Mouse (Mus musculus) kidney, postnatal 4 days (tissue): ENCODE results near the gene Hmgcr.

Source experiments
- DNase-seq, 2 experiments: peaks; one replicate each; pipeline ENCODE4 v3.0.0; 2021; ENCODE audit warnings: mixed read lengths in 2 of 2

The Hmgcr gene

DNA sequence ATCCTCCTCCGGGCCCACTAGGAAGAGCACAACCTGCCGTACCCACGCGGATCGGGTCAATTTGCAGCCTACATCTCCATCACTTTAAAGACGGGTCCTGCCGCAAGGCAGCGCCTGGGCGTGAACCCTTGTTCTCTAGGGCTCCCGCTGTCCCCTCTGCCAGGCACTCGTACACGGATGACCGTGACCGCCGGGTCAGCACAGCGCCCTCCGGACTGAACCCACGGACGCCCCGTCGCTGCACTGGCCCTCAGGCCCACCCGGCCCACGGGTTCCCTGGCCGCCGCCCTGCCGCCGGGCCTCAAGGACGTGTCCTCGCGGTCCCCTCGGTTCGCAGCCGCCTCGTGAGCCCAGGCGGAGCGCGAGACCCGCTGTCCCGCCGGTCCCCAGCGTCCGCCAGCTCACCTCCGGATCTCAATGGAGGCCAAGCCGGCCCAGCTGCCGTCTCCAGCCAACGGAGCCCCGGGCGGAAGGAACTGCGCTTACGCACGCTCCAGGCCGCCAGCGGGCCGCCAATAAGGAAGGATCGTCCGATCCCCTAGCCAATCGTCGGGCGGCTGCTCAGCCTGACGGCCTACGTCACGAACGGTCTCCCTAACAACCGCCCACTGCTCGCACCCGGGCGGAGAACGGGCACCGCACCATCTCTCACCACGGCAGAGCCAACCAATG is at the start of gene Hmgcr:
Gene Hmgcr (minus strand): TSS at position 531 of the 672 bp plus-strand sequence.
- DNase-seq = peak; percentile 96 to 98

DNA sequence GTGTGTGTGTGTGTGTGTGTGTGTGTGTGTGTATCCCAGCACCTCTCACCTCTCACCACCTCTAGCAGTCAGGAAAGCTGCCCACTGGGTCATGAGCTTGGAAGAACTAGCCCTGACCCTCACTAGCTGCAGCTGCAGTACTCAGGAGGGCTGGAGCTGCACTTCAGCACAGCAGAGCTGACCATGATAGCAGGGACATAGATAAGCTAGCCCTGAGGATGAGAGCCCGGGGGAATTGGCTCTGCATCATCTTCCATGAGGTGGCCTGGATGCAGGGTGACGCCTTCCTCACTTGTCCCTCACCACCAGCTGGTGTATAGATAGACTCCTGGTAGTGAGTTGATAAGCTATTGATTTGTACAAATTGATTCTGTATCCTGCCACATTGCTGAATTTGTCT is 49.3 kb upstream of the Hmgcr start:
- no peak for DNase-seq

DNA sequence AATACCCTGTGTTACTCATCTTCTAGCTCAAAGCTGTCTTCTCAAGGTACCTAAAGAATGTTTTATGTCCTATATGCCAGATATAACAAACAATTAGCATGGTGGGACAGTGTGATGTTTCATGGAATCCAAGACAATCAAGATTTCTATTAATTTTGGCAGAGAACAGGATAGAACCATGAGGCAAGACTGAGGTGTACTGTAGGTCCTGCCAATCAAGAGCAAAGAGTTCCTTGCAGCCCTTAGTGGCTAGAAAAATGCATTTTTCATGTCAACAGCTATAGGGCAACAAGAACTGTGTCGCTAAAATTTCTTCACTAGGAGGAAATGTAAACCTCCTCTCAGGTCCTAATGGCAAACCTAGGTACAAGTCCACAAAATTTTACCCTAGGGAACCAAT is 47.1 kb upstream of the Hmgcr start:
- no peak for DNase-seq

DNA sequence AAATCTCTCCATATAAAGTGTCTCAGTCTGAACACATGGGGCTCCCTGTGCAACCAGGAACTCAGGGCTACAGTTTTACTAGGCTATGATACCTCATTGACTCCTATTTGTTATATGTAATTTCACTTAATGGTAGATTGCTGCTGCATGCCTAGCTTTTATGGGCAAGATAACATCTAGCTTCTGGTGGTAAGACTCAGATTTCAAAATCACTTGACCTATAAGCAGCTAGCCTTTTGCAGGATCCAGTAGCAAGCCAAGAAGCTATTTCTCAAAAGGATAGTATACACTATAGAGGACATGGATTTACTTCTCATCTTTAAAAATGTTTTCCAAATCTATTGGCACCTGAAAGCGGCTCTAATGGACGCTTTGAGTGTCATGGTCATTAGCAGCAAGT is 45.6 kb upstream of the Hmgcr start:
- no peak for DNase-seq

DNA sequence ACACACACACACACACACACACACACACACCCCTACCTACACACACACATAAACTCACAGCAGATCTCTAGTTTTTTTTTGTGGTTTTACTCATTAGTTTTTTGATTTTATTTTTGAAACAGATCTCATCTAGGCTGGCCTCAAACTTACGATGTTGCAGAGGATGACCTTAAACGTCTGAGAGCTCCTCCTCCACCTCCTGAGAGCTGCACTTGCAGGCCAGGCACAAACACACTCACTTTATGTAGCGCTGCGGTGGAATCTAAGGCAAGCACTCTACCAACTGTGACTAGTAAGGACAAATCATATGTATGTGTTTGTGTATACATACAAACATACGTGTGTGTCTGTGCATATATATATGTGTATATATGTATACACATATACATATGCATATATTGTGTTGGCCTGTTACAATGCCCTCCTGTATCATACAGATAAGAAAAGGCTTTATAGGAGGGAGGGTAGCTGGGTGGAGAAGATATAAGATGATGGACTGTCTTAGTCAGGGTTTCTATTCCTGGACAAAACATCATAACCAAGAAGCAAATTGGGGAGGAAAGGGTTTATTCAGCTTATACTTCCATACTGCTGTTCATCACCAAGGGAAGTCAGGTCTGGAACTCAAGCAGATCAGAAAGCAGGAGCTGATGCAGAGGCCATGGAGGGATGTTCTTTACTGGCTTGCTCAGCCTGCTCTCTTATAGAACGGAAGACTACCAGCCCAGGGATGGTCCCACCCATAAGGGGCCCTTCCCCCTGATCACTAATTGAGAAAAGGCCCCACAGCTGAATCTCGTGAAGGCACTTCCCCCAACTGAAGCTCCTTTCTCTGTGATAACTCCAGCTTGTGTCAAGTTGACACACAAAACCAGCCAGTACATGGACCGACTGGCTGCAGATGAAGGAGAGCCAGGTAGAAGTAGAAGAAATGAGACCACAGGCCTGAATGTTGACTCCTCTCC is 38.8 kb upstream of the Hmgcr start:
- no peak for DNase-seq

DNA sequence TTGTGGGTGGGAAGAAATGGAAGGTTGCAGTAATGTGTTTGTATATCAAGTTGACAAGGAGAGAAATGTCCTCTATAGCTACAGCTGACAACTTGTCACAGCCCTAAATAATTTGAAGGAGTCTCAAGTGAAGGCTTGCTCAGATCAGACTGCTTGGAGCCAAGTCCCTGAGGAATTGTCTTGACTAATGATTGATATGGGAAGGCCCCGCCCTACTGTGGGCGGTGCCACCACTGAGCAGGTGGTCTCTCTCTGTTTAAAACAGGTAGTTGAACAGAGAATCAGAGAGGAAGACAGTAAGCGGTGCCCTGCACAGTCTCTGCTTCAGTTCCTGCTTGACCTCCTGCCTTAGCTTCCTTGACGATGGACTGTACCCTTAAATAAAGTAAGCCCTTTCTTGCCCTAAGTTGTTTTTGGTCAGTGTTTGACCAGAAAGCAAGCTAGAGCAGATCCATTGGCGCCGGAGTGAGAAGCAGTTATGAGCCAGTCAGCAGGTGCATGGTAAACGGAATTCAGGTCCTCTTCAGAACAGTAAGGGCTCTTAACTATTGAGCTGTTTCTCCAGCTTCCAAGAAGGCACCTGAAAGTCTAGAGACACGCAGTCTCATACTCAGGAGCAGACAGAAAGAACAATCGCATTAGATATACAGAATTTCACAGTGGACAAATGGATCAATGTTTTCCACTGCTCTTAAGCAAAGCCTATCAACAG is 32.0 kb upstream of the Hmgcr start:
- peak in 1 of 2 experiments; percentile 3 for DNase-seq

DNA sequence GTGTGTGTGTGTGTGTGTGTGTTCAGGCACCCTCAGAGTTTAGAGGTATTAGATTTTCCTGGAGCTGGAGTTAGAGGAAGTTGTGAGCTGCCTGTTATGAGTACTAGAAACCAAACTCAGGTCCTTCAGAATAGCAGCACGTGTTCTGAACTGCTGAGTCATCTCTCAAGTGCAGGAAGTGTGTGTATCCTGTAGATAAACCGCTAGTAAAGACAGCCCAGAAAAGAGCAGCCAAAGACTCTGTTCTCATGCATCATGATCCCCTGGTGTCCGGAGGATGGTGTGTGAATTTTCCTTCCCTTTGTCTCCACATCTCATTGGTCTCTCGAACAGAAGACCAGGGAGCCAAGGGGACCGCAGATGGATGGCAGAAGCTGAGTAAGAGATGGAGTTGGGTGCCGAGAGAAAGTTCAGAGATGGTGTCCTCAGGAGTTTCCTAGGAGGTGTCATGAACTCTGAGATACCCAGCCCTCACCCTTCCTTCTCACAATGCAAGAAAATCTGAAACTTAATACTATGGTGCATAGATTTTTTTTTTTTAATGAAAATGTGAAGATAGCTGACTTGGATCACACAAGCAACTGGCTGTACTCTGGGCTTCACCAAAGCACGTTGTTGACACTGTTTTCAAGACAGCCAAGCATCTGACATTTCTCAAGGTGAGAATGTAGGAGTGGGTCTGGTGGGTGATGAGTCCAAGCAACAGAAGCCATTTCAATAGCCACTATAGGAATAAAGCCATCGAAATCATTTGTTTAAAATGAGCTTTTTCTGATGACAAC is 27.3 kb upstream of the Hmgcr start:
- no peak for DNase-seq

DNA sequence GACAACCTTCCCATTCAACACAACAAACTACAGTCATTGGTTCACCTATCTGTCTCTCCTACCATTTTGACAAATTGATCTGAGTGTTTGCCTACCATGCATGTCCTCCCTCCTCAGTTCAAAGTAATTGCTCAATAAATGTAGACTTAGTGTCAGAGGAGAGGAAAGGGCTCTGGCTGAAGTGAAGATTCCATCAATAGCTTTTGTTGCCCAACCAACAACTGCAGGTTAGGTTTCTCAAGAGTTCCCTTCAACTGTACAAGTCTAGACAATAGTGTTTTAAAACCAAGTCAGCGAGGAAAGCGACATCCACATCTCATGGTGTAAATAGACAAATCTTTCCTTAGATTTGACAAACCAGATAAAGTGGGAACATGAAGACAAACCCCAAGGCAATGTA is 24.7 kb upstream of the Hmgcr start:
- no peak for DNase-seq

DNA sequence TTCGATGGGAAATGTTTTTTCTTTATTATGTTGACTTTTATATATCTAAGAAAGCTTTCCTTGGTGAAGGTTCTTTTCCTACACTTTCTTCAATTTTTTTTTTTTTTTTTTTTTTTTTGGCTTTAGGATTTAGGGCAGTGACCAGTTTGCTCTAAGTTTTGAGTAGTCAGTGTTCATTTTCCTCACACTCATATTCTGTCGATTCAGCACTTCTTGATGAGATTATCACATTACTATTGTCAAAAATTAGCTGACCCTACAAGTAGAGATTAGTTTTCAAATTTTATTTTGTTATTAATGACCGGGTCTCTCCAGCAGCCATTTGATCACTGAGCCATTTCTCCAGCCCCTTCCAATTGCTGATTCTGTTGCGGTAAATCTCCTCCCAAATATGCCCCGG is 19.2 kb upstream of the Hmgcr start:
- no peak for DNase-seq

DNA sequence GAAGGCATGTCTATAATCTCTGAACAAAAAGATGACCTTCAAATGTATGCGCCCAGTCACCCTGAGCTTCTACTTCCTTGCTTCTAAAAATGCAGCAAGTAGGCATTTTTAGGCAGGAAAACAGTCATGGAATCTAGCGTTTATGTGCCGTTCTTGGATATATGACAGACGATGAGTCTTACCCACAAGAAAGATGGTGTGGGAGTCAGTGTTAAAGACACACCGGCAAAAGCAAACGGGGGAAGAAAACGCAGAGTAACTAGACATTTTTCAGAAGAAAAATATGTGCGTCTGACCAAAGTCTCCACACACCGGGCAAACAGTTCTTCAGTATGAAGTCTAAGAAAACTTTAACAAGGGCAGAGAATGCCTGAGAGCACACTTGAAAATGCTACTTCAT is 16.5 kb upstream of the Hmgcr start:
- no peak for DNase-seq

DNA sequence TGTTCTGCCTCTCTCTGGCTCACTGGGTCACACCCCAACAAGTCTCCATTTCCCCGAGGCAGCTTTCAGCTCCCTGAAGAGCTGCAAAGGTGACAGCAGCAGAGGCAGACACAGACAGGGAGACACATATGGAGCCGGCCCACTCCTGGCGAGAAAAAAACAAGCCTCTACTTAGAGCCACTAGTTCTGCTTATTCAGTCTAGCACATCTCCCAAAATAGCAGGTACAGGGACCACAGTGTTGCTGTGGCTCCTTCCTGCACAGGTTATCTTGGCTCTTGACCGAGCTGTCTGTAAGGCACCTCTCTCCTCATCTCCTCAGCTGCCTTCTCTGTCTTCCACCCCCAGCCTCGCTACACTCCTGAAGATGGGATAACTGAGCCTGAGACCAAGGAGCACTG is 14.0 kb upstream of the Hmgcr start:
- DNase-seq = no peak

DNA sequence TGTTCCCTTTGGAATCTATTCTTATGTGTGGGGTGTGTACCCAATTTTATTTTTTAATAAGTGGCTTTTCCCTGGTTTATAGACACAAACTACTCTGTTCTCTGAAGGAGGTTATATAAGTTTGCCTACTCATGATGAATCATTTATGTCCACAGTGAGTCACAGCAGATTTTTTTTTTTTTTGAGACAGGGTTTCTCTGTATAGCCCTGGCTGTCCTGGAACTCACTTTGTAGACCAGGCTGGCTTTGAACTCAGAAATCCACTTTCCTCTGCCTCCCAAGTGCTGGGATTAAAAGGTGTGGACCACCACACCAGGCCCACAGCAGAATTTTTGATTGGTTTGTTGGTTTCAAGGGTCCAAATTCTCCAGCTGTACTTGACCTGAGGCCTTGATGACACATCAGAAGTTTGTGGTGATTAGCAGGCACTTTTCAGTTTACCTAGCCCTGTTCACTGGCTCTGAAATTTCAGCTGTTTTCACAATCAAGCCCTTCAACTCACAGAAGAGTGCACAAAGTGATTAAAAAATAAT is 10.4 kb upstream of the Hmgcr start:
- DNase-seq = no peak

DNA sequence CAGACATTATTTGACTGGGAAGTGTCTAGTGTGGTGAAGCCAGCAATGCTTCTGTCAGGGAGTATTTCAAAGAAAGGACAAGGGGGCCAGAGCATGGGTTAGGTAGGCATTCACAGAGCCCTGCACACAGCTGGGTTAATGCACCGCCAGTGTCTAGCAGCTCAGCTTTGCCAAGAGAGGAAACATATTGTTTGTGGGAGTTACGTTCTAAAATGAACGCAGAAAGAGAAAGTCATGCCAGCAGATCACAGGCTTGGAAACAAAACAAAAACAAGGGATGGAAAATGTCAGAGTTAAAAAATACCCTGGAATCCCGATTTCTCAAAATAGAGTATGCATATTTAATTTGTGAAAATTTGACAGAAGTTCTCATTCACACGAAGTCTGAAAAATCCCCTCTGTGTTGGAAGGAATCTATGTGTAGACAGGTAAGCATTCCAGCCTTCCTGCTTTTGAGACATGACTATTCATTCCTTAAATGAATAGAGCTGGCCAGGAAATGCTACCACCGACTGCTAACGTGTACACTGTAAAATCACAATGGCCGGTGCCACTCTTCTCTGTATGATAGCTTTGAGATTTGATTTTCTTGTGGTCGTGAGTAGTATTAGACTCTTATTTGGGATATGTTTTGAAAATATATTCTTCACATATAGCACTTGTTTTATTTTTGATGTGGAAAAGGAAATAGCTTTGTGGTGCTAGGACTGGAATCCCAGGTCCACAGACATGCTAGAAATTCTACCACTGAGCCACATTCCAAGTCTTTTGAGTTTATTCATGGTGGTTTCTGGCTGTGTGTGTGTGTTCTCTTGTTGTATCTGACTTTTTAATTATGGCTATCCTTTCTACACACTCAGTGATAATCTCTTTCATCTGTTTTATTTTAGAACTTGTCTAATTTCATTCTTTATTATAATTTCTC is 9.7 kb upstream of the Hmgcr start:
- DNase-seq = no peak

DNA sequence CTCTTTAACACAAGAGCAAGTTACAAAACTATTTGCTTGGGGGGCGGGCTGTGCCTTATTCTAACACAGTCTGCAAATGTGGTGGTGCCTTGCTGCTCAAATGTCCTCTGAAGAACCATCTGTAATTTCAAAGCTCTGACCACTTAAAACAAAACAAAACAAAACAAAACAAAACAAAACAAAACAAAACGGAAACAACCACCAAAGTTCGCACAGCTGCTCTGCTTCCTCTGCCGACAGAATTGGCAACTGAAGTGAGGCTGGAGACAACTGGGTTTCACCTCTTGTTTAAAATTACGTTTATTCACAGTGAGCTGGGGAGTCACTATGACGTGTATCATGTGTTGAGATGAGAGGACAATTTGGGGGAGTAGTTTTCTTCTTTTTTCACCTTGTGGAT is 7.9 kb upstream of the Hmgcr start:
- peak in 1 of 2 experiments; percentile 5 for DNase-seq

DNA sequence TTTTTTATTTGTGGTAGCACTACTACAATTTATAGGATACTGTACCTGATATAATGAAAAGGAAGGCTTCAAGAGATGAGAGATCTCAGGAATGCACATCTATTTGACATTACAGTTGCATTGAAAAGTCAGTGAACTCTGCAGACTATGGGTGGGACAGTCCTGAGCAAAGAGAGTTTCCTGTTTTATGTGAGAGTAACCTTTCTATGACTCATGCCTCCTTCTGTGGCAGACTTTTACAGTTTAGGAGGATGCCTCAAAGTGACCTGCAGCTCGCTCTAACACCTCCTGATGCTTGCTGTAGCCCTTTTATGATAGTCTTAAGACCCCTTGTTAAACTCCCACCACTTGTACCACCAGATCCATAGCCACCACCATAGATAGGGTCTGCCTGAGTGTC is 6.3 kb upstream of the Hmgcr start:
- no peak for DNase-seq

DNA sequence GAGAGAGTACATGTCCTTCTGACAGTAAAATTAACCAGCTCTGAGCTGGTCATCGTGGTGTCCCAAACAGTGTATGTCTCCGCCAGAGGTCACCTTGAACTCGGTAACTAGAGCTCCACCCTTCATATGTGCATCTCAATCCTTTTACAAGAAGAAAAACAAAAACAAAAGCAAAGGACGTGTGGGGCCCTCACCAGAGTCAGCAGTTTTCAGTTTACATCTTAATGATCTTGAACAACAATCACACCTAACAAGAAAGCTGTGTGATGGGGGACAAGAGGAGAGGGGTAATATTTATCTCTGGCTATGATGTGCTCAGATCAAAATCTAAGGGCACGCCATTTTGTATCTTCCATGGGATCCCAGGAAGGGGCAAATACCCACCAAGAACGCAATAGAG is 5.0 kb upstream of the Hmgcr start:
- DNase-seq = no peak

DNA sequence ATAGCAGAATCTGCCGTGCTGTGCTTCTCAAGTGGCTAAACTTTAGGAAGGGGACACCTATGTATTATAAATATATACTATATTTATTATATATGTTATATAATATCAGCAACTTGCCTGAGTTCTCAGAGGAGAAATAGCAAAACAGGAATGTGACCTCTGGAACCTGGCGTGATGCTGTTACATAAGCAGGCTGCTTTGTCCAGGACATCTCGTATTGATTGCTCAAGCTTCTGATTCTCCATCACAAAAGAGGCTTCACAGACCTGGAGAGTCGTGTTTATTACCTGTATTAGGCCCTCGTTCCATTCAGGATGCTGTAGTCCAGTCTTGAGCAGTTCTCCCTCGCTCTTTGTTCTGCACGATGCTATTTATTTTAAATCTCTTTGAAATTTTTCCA is 3.1 kb upstream of the Hmgcr start:
- no peak for DNase-seq

DNA sequence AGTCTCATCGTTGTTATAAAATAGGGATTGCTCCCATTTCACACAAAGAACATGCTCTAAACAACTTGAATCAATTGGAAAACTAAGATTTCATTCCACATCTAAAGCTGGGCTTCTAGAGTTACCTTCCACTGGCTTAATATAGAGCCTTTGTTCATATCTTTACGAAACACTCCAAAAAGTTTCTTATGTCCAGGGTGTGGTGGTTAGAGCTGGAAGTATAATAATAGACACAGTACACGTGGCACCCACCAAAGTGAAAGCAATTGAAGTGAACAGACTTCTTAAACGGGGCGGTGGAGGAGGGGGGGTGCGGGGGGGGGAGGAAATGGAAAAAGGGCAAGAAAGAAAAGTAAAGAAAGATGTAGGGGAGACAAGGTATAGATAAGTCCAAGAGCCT is 1.5 kb upstream of the Hmgcr start:
- no peak for DNase-seq

DNA sequence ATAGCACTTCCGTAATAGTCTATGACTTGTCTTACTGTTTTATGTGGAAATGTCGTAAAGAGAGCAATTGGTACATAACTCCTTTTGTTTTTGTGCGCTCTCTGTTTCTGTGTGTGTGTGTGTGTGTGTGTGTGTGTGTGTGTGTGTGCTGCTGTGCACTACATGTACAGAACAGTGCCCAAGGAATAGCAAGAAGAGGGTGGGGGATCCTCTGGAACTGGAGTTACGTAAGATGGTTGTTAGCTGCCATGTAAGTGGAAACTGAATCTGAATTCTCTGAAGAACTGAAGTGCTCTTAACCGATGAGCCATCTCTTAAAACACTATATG is 1.1 kb upstream of the Hmgcr start:
- no peak for DNase-seq

DNA sequence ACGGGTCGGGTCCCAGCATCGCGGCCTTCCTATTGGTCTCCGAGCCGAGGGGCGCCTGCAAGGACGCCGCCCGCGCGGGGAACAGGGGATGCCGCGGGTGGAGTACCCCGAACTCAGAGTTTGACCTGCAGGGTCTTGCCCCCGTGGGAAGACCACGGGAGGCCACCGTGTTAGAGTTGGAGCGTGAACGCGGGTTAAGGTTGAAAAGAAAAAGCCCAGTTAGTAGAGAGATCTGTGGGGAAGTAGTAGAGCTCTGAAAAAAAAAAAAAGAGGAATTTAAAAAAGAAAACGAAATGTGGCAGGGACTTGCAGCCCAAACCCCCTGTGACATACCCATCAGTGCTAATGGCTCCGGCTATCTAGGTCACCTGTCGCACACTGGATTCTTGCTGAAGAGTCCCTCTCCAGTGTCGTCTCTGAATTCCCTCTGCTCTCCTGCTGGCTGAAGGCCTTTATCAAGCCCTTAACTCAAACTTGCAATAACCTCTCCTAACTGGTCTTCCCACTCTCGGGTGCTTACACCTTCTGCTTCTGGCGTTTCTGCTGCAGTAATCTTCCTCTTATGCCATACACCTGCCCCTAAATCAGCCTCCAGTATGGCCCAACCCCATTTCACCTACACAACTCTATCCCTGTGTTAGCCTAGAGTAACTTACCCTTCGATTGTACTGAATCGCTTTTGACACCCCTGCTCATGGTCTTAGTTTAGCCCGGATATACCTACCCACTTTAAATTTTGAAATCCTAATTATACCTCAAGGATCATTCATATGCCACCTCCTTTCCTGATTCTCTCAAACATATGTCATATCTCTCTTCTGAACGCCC is 556 bp upstream of the Hmgcr start:
- no peak for DNase-seq

DNA sequence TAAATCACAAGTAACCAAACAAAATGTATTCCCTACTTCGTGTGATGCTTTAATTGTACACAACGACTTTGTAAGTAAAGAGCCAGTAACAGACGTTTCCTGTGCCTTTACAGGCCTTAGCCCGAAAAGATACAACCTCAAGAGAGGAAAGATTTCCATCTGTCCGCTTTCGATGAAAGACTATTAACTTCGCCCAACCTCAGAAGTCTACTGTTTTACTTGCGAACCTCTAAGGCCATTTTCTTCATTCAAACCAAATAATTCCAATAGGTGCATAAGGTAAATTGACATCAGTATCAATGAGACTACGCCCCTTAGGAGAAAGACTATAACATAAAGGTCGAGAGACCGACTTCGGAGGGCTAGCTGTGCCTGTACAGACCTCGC is 724 bp downstream of the Hmgcr start:
- no peak for DNase-seq
